Mouse (Mus musculus): ENCODE data around the gene Dnajc28. TPM values are rescaled to one million over a fixed set of nuclear protein-coding genes. Genes with fewer than 3 reads are reported as not detected.
"Not testable (repeated sequence)": the region's sequence is repeated elsewhere in the genome, so short reads cannot be mapped to it uniquely, and the experiment has no call there.

Dnajc28 gene
- total RNA-seq (2021), result 10 to 100 TPM in 1 of 2 experiments, 1 to 10 TPM in 1; 5.8 to 10.4 TPM

- intact Hi-C loops (cut with DNase I), result no loop called here
- peak; percentile 83 for DNase-seq (ENCODE audit: low spot score in 2 of 2)
These were observed at the start of gene Dnajc28 for GRCm38 (mm10) chr16:91618511-91619501. Dnajc28 (minus strand) TSS chr16:91619026.

DNA sequence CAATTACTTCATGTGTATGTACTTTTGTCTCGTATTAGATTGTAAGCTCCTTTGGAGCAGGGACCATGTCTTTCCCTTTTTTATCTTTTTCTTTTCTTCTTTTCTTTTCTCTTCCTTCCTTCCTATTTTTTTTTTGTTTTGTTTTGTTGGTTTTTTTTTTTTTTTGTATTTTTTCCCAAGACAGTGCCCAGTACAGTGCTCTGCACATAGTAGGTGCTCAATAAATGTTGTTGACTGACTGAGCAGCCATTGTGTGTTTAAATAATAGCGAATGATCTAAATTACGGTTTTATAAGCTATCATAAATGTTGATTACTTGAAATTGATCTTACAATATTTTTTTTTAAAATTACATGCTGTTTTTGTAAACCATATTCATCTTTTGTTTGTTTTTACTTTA lies 45.0 kb upstream of the Dnajc28 start:
- no peak for DNase-seq (ENCODE audit: low spot score in 2 of 2)
- intact Hi-C loops (cut with DNase I), result no loop called here

GRCm38 (mm10) chr16:91662336-91662735 lies 43.5 kb upstream of the Dnajc28 start:
- intact Hi-C loops (cut with DNase I), result no loop called here
- peak in 1 of 2 experiments; percentile 26 for DNase-seq (ENCODE audit: low spot score in 2 of 2)

DNA sequence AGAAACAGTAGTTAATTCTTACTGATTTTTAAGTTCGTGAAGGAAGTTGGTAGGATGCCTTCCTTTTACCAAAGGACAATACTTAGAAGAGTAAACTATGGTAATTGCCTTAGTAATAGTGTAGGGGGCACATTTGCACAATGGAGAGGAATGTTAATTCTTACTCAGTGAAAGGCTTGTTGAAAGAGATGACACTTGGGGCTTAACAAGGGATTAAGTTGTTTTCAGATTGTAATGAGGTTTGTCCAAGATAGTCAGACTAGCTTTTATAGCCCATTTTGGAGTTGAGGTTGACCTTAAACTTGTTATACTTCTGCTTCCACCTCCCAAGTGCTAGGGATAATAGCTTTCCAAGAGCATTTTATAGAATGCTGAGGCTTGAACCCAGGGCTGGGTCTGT lies 42.6 kb upstream of the Dnajc28 start:
- intact Hi-C loops (cut with DNase I), result no loop called here
- DNase-seq (ENCODE audit: low spot score in 2 of 2), result no peak

GRCm38 (mm10) chr16:91659798-91660197 lies 41.0 kb upstream of the Dnajc28 start:
- intact Hi-C loops (cut with DNase I), result no loop called here
- no peak for DNase-seq (ENCODE audit: low spot score in 2 of 2)

- no peak for DNase-seq (ENCODE audit: low spot score in 2 of 2)
- intact Hi-C loops (cut with DNase I), result no loop called here
These were observed 39.6 kb upstream of the Dnajc28 start for GRCm38 (mm10) chr16:91658471-91658870.

GRCm38 (mm10) chr16:91657285-91657684 lies 38.5 kb upstream of the Dnajc28 start:
- DNase-seq (ENCODE audit: low spot score in 2 of 2), result no peak
- intact Hi-C loops (cut with DNase I), result no loop called here

GRCm38 (mm10) chr16:91655285-91655684 lies 36.5 kb upstream of the Dnajc28 start:
- intact Hi-C loops (cut with DNase I), result no loop called here
- no peak for DNase-seq (ENCODE audit: low spot score in 2 of 2)

GRCm38 (mm10) chr16:91652191-91652590 lies 33.4 kb upstream of the Dnajc28 start:
- intact Hi-C loops (cut with DNase I), result no loop called here
- no peak for DNase-seq (ENCODE audit: low spot score in 2 of 2)

GRCm38 (mm10) chr16:91649781-91650180 lies 31.0 kb upstream of the Dnajc28 start:
- intact Hi-C loops (cut with DNase I), result no loop called here
- no peak for DNase-seq (ENCODE audit: low spot score in 2 of 2)

GRCm38 (mm10) chr16:91649246-91649645 lies 30.4 kb upstream of the Dnajc28 start:
- intact Hi-C loops (cut with DNase I), result no loop called here
- DNase-seq (ENCODE audit: low spot score in 2 of 2), result no peak

DNA sequence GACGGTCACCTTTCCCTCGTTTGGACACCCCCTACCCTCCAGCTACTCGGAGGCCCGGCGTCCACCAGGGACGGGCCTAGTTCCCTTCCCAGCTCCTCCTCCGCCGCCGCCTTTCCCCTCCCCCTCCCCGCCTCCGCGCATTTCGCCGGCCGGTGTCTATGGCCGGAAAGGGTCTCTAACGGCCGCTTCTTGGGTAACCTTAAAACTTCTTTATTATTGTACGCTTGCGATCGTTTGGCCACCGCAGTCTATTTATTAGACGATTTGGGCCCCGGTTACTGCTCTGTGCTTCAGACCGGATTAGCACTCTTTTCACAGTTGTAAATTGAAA lies 29.4 kb upstream of the Dnajc28 start:
- intact Hi-C loops (cut with DNase I), result no loop called here
- DNase-seq (ENCODE audit: low spot score in 2 of 2), result peak; percentile 69 to 72

- intact Hi-C loops (cut with DNase I), result loop anchor here (2.0 kb wide), 1 partner anchor 51 kb away; the partner anchor contains the start of gene Tmem50b
- peak; percentile 97 for DNase-seq (ENCODE audit: low spot score in 2 of 2)
These were observed 28.8 kb upstream of the Dnajc28 start, which contains the start of gene Son for GRCm38 (mm10) chr16:91647461-91648219. Son (plus strand) TSS chr16:91647506.

DNA sequence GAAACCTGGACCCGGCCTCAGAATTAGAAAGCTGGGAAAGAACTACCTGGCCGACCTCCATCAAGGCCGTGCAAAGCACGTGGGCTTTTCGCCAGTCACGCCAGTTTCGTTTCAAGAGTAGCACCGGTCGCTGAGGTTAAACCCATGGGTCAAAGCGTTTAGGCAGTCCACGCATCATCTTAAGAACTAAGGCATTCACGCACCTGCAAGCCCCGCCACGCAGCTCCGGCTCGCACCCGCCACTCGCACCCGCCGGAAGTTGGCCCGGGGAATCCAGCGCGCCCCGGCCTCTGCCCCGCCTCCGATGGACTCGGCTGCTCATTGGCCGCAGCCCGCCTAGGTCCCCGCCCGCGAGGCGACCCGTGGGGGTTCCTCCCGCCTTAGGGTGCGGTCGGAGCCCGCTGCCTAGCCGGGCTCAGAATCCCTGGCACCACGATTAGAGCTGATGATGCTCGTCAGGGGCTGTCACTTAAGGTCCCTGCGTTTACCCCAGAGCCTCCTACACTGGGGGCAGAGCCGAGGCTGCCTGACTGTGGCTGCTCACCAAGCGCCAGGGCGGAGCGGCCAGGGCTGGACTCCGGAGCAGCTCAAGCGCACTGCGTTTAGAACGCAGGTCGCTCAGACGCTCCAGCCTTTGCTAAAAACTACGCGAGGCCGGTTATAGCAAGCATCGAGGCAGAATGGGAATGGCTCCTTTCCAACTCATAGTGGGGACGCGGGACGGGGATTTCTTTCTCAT lies 28.0 kb upstream of the Dnajc28 start, which contains the start of gene Gart:
TSS of gene Gart (minus strand) at position 272 of the 739 bp plus-strand sequence.
- intact Hi-C loops (cut with DNase I), result loop anchor here (2.0 kb wide), 1 partner anchor 50 kb away; the partner anchor contains the start of gene Tmem50b
- DNase-seq (ENCODE audit: low spot score in 2 of 2), result peak; percentile 93 to 96

GRCm38 (mm10) chr16:91645995-91646602 lies 27.3 kb upstream of the Dnajc28 start:
- no peak for DNase-seq (ENCODE audit: low spot score in 2 of 2)
- intact Hi-C loops (cut with DNase I), result loop anchor here (2.0 kb wide), 1 partner anchor 49 kb away; the partner anchor contains the start of gene Tmem50b

GRCm38 (mm10) chr16:91645420-91645819 lies 26.6 kb upstream of the Dnajc28 start:
- DNase-seq (ENCODE audit: low spot score in 2 of 2); intact Hi-C loops (cut with DNase I): not testable (repeated sequence)

DNA sequence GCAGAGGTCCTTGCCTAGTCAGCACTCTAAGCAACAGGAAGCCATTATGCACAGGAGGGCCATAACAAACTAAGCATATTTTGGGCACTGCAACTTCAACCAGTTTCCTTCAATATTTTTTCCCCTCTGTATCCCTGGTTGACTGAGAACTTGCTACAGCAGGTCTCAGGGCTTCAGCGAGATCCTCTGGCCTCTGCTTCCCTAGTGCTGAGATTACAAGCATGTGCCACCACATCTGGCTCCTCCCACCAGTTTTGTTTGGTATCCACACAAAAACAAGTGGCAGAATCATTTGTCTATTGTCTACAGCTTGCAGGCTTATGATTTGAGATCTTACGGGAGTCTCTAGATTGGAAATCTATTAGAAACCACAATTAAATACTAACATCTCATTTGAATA lies 26.1 kb upstream of the Dnajc28 start:
- intact Hi-C loops (cut with DNase I), result no loop called here
- DNase-seq (ENCODE audit: low spot score in 2 of 2), result no peak

GRCm38 (mm10) chr16:91640171-91640570 lies 21.3 kb upstream of the Dnajc28 start:
- no peak for DNase-seq (ENCODE audit: low spot score in 2 of 2)
- intact Hi-C loops (cut with DNase I), result no loop called here

- intact Hi-C loops (cut with DNase I), result no loop called here
- peak in 1 of 2 experiments; percentile 58 for DNase-seq (ENCODE audit: low spot score in 2 of 2)
These were observed 20.8 kb upstream of the Dnajc28 start for GRCm38 (mm10) chr16:91639636-91640035.
